Mouse (Mus musculus) cerebellum, adult 11 months (tissue): ENCODE data around the gene Crebbp.
"Not testable (repeated sequence)": the region's sequence is repeated elsewhere in the genome, so short reads cannot be mapped to it uniquely, and the experiment has no call there.

Experiments
- DNase-seq: peaks from one replicate; pipeline ENCODE4 v3.0.0; 2022

The Crebbp gene

GRCm38 (mm10) chr16:4213799-4214551, at the start of gene Crebbp:
Gene Crebbp (minus strand): TSS chr16:4213997.
- DNase-seq, result peak; percentile 90

DNA sequence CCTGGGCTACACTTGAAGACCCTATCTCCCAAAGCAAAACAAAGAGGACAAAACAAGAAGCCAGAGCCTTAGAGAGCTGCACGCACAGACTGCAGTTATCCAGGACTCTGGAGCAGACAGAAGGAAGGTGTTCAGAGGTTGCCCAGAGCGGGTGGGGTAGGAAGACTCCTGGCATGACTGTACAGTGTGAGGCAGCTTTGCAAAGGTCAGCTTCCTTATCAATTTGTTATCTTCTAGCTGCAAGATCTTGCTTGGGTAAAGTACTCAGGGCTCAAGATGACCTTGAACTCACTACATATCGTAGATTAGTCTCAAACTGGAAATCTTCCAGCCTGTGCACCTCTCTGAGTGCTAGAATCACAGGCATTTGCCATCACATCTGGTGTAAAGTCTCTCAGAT, 49.7 kb upstream of the Crebbp start:
- DNase-seq, result no peak

DNA sequence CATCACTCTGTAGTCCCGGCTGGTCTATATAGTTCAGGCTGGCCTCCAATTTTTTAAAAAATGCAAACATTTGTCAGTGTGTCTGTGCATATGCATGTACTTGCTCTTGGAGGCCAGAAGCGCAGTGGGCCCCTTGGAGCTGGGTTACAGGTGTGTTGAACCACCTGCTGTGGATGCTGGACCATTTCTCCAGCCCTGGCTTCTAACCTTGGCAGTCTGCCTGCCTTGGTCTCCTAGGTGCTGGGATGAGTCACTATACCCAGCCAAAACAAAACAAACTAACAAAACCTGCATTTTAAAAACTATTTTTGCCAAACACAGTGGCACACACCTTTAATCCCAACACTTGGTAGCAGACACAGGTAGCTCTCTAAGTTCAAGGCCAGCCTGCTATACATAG, 43.7 kb upstream of the Crebbp start:
- peak; percentile 5 for DNase-seq

GRCm38 (mm10) chr16:4248791-4249190, 35.0 kb upstream of the Crebbp start:
- DNase-seq, result no peak

DNA sequence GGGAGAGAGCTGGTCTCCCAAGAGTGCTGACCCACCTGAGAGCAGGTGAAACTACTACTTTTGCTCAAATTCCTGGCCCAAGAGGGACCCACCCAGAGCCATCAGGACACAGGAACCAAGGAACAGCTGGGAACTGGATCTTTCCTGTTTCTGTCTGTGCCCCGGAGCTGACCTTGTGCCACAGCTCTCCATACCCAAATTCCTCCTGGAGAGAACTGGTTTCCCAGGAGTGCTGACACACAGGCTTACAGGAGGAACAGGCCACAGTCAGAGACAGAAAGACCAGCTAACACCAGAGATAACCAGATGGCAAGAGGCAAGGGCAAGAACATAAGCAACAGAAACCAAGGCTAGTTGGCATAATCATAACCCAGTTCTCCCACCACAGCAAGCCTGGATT, 31.4 kb upstream of the Crebbp start:
- DNase-seq, result not testable (repeated sequence)

- no peak for DNase-seq
Measured at GRCm38 (mm10) chr16:4236131-4236530, 22.3 kb upstream of the Crebbp start.

- DNase-seq, result no peak
Measured at GRCm38 (mm10) chr16:4235587-4235986, 21.8 kb upstream of the Crebbp start.

GRCm38 (mm10) chr16:4225841-4226240, 12.0 kb upstream of the Crebbp start:
- DNase-seq, result no peak

DNA sequence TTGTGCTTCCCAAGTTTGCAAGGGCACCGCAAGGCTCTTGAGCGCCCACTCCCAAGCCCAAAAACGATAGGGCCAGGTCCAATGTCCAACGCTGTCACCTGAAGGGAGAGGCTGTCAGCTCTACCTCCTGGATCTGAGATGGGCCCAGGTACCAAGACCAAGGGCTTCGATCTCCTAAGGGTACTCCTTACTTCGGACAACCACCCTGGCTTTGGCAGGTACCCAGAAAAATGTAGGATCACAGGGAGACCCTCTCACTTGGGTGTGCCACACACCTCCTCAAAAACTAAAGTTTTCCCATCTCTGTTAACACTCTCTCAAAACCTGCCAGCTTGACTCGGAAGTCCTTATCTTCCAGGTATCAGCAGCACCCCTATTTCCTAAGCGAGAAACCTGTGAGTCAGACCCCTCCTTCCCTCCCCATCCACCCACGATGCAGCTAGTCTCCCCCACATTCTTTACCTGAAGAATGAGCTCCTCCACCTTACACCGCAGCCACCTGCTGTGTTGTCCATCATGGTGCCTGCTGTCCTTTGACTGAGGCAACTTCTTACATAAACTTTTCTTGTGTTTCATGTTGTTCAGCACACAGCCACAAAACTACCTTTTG, 939 bp upstream of the Crebbp start:
- no peak for DNase-seq

- DNase-seq, result peak; percentile 66
Measured at GRCm38 (mm10) chr16:4212963-4213798, 616 bp downstream of the Crebbp start.

DNA sequence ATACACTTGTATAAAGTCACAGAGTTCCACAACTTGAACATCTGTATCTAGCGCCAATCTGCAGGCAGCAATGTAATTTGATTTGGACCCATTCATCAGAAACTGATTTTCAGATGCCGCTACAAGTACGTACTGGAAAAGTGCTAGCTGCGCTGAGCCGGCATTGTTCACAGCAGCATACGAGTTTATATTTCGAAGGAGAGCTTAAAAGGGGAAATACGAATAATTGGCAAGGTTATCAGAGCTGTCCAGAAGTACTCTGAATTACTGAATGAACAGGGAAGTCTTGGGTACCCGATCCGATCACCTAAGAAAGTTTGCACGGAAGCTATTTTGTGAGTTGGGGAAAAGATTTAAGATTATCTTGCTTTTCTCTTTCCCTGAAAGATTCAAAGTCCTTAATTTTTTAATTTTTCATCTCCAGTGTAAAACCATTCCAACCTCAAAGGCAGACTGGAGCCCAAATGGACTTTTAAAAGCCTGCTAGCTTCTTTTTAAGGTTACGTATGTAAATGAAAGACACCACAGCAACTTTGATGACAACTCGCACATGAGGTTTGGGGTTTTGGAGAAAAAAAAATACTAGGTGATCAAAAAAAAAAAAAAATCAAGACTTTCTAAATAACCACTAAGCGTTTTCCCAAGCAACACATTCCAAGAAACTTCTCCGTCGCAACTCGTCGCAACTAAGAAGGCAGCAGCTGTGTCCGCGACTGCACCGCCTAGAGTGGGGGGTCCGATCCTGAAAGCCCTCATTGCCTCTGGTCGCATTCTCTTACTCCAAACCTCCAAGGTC, 1.4 kb downstream of the Crebbp start:
- no peak for DNase-seq

- no peak for DNase-seq
Measured at GRCm38 (mm10) chr16:4210290-4210689, 3.5 kb downstream of the Crebbp start.

DNA sequence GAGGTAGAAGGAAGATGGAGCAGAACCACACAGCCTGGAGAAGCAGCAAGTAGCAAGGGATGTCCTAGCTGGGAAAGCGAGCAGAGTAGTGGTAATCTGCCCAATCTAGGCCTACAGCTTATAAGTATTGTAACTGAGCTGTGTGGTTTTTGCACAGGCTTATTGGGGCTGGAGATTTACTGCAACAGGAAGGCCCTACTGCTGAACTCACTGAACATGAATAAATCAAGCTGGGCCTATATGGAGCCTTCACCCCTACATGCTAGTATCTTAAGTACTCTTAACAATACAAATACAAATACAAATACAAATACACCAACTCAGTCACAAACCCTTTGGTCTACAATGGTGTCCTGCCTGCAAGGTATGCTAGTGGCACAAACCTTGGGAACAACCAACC, 10.2 kb downstream of the Crebbp start:
- no peak for DNase-seq

DNA sequence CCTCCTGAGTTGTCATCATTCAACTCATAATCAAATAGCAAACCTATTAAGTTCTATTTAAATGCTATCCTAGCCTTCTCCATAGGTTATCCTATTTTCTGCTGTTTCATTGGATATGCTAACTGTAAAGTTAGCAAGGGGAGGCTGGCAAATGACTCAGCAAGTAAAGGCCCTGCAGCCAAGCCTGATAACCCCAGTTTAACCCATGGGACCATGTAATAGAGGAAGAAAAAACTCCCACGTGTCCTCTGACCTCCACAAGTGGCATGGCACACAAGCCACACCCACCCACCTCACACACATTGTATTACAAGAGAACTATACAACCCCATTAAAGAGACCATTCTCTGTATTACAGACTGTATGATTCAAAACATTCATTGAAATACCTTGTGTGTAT, 13.8 kb downstream of the Crebbp start:
- DNase-seq, result no peak

DNA sequence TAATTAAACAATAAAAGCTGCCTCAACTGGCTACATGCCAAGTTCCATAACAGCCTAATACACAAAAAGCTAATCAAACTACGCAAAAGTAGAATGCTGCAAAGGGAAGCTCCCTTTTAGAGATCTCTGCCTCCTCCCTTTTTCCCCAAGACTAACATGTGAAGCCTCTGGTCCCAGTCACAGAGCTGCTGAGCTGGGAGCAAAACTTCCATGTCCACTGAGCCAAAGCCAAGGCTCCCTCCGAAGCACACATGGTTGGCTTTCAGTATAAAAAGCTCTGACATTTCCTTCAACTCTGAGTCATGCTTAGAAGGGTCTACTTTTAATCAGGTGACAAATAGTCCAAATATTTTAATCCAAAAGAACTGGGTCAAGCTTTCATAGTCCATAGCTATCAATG, 14.2 kb downstream of the Crebbp start:
- DNase-seq, result no peak

- DNase-seq, result no peak
Measured at GRCm38 (mm10) chr16:4198004-4198403, 15.8 kb downstream of the Crebbp start.

DNA sequence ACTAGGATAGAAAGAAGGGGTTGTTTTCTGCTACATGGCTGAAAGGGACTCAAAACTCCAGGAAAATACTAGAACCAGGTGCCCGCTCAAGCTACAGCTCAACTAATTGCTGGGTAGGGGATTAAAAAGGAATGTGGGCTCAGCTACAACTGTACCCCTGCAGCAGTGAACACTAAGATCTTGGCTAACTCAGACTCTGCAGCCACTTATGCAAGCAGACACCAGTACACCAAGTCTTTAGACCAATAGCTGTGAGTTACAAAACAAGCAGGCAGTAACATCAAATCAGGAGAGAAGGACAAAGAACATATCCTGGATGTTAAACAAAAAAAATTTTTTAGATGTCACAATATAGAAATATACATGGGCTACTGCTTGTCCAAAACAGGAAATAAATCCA, 23.6 kb downstream of the Crebbp start:
- no peak for DNase-seq

DNA sequence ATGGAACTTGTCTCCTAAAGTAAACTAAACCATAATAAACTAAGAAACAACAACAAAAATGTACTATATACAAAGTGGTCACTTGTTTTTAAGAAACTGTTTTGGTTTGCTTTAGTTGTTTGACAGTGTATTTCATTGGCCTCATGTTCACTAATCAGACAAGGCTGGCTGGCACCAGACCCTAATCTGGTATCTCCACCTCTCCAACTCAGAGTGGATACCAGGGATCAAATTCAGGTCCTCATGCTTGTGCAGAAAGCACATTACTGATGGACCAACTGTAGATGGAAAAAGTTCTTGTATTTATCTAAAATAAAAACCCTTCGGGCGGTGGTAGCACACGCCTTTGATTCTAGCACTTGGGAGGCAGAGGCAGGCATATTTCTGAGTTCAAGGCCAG, 38.7 kb downstream of the Crebbp start:
- DNase-seq, result no peak

- DNase-seq, result no peak
Measured at GRCm38 (mm10) chr16:4169530-4169929, 44.3 kb downstream of the Crebbp start.

GRCm38 (mm10) chr16:4168476-4168875, 45.3 kb downstream of the Crebbp start:
- no peak for DNase-seq

- no peak for DNase-seq
Measured at GRCm38 (mm10) chr16:4160898-4161247, 52.9 kb downstream of the Crebbp start.

DNA sequence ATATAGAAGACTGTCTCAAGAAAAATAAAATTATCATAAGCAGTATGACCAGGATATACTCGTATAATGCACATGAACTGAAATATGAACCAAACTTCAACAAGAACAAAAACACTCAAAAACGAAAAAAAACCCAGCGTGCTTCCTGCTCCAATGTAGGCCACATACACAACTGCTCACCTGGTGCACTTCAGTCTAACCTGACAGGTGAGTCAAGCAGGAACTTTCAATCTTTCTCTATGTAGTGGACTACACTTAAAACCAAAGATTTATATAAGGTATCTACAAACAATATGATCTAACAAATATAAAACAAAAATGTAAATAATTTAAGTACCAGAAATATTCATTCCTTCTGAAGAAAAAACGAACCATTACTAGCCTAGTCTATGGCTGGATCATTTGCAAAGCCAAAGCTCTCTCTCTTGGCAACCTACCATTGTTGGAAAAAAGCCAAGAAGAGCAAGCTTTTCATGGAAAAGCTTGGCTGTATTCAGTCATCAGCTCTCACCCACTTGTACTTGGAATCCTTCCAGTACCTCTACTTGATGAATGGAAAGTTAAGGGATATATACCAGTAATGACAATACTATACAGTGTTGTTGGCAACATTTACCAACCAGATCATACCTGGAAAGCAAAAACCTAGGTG, 53.4 kb downstream of the Crebbp start:
- peak; percentile 50 for DNase-seq

- DNase-seq, result no peak
Measured at GRCm38 (mm10) chr16:4153121-4153520, 60.7 kb downstream of the Crebbp start.
